Mouse (Mus musculus) cerebellum, adult 9-11 months (tissue): ENCODE data around the gene Tas2r134.

Experiments used
- DNase-seq: peaks from one replicate; pipeline ENCODE4 v3.0.0; 2022

Gene Tas2r134

GRCm38 (mm10) chr2:51658288-51658687 is 31.0 kb downstream of the Tas2r134 start:
- no peak for DNase-seq

DNA sequence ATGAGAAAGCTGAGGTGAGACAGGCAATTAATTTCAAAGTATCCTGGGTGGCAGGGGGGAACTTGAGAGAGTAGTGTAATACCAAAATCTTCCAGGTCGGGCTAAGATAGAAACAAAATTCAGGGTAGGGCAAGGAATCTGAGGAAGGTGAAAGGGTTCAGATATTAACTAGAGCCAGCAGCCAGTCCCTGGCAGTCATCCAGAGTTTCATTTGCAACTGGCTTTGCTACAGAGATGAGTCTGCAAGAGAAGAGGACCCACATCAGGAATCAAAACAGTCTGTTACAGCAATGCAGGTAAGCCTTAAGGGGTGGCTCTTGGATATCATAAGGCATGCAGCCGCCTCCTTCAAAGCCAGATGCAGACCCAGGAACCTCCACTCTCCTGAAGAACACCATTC is 47.0 kb downstream of the Tas2r134 start:
- no peak for DNase-seq
